Mouse (Mus musculus) cortical plate, adult 2 months (tissue): ENCODE data around the gene Clca4a. TPM values are rescaled to one million over a fixed set of nuclear protein-coding genes. Genes with fewer than 3 reads are reported as not detected.
"Not testable (repeated sequence)": the region's sequence is repeated elsewhere in the genome, so short reads cannot be mapped to it uniquely, and the experiment has no call there.

Experiments
- H3K27ac ChIP-seq: fragments of 200-500 bp; 2 replicates; pipeline ENCODE4 v1.5.1; 2012; ENCODE audit warnings: low read length, control low read depth, inconsistent platforms; ENCODE audit not compliant: insufficient read depth
- H3K4me1 ChIP-seq: fragments of 200-500 bp; 2 replicates; pipeline ENCODE4 v1.6.1; 2011; ENCODE audit warnings: low read length; ENCODE audit not compliant: control insufficient read depth, insufficient read depth
- H3K4me3 ChIP-seq: fragments of 200-500 bp; 2 replicates; pipeline ENCODE4 v1.5.1; 2011; ENCODE audit warnings: mild to moderate bottlenecking, low read length, control low read depth; ENCODE audit not compliant: insufficient read depth
- CTCF ChIP-seq: fragments of 200-500 bp; IDR thresholded peaks from 2 replicates; pipeline ENCODE4 v1.5.1; 2011; ENCODE audit warnings: mild to moderate bottlenecking, control low read depth, low read length; ENCODE audit not compliant: insufficient read depth; ENCODE audit errors: extremely low read depth
- POLR2A ChIP-seq: fragments of 200-500 bp; IDR thresholded peaks from 2 replicates; pipeline ENCODE4 v1.6.1; 2011; ENCODE audit warnings: mild to moderate bottlenecking, low read length, control low read depth; ENCODE audit not compliant: insufficient read depth; ENCODE audit errors: extremely low read depth
- polyA plus RNA-seq: library from polyadenylated mRNA; depleted of rRNA; stranded (reverse); fragments of >200 nt; gene quantifications from 2 replicates; pipeline ENCODE4 v1.2.3, GENCODE M21; 2012; rRNA removed

The Clca4a gene
- polyA plus RNA-seq, 1 experiment, result not detected

DNA sequence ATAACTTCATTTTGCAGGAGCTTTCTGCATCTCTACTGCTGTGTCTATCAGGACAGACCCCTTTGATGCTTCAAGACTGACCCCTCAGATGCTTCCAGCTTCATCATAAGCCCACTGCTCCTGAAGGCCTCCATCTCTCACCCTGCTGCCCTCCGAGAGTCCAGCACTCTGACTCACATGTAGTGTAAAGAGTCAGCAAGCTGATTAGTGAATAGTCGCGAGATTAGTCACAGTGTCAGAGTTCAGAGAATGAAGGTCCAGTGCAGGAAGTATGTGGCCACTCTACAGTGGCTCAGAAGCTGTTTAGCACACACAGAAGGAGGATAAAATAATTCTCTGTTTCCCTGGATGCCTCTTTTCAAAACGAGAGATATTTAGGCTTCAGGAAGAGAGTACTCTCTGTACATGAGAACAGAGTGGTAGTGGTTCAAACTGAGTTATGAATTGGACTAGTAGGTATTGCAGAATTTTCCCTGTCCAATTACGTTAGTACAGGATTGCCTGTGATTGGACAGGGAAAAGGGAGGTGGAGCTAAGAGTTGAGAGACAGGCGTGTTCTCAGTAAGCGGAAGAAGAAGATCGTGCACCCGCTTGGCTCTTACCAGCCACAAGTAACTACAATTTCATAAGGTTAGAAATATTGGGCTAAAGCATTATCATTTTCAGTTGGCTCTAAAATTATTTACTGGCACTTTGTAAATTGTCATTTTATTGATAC is 3.1 kb downstream of the Clca4a start:
- no peak overlapping the region for H3K4me3 ChIP-seq
- H3K27ac ChIP-seq, result no peak overlapping the region
- TF ChIP-seq POLR2A (no peak), CTCF (no peak)
- H3K4me1 ChIP-seq, result no peaks in the 10 kb centered on the region

DNA sequence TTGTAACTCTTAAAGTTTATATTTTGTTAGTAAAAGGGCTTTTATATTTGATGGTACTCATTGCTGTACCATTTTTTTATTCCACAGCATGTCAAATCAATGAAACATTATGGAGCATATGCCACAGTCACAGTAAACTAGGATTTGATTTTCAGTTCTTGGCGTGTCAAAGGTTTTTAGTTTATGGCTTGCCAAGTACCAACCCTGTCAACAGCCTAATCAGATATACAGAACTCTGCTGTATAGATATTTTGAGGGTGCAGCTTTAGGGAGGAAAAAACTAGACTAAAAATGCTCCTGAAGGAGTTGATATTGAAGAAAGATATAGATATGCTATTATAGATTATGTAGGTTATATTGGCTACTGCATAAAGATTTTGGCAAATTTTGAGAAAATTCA is 5.1 kb downstream of the Clca4a start:
- Histone ChIP-seq H3K27ac (no peak overlapping the region), H3K4me3 (no peak overlapping the region), H3K4me1 (no peaks in the 10 kb centered on the region)
- TF ChIP-seq POLR2A (no peak), CTCF (no peak)

DNA sequence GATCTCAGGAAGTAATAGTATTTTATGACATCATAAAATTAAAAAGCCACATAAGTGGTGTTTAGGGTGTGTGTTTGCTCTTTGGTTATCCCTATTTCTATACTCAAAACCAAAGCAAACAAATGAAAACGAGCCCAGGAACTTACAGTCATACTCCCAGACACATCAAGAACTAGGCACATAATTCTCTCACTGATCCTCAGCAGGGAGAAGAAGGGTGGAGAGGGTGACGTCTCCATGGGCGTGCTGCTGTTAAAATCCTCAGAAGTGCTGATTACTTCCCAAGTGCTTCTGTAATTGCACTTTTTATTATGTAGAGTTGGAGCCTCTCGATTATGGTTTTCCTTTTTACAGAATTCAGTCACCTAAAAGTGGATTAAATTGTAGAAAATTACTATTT is 8.8 kb downstream of the Clca4a start:
- H3K27ac ChIP-seq, result no peak overlapping the region
- no peaks in the 10 kb centered on the region for H3K4me1 ChIP-seq
- TF ChIP-seq CTCF (no peak), POLR2A (no peak)
- H3K4me3 ChIP-seq, result no peak overlapping the region

DNA sequence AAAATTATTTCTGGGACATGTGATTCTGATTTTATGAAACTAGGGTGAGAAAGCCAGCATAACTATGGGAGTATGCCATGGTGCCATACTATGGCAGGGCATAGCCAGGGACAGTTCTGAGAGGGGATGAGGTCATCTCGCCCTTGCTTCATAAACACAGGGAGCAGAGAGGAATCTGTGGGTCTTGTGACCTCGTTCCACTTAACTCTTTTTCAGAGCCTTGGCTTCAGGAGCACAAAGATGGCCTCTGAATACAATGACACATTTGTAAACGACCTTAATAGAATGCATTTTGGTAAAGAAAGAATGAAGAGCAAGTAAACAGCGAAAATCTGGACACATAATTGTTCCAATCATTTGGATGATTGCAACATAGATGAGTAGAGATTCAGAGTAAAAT is 24.0 kb downstream of the Clca4a start:
- TF ChIP-seq POLR2A, result no peak
- TF ChIP-seq CTCF, result no peak
- H3K4me1 ChIP-seq, result no peaks in the 10 kb centered on the region
- H3K4me3 ChIP-seq, result no peak overlapping the region
- H3K27ac ChIP-seq, result no peak overlapping the region

DNA sequence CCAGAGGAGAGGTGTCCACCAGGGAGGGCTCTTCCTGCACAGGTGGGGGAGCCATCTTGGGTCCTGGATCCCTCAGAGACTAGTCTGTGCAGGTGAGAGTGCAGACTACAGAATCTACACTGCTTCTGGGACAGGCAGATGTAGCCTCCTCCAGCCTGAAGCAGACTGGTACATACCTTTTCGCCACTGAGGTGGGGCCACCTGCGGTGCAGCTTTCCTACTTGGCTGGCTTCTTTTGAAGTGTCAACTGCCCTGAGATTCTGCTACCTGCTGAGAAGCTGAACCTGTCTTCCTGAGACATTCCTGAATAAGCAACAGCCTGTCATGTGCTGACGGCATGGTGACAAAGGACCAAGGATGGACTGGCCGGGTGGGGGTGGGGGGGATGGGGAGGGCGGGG is 27.5 kb downstream of the Clca4a start:
- H3K4me1 ChIP-seq, H3K27ac ChIP-seq, H3K4me3 ChIP-seq: not testable (repeated sequence)

DNA sequence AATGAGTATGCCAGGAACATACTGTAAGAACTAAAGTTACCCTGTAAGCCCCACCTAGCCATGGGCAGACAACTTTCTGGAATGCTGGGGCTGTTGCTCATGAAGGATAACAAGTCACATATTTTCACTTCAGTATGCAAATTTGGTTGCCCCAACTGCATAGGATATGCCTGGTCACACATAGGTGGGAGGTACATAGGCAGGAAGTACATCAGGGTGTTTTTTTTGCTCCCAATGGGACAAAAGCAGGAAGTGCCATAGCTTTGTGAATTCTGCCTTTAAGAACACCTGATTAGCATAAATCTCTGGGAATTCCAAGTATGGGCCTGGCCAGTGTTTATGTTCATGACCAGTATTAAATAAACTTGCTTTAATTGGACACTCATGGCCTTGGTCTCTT is 41.2 kb downstream of the Clca4a start:
- not testable (repeated sequence) for H3K4me1 ChIP-seq, H3K4me3 ChIP-seq, H3K27ac ChIP-seq

DNA sequence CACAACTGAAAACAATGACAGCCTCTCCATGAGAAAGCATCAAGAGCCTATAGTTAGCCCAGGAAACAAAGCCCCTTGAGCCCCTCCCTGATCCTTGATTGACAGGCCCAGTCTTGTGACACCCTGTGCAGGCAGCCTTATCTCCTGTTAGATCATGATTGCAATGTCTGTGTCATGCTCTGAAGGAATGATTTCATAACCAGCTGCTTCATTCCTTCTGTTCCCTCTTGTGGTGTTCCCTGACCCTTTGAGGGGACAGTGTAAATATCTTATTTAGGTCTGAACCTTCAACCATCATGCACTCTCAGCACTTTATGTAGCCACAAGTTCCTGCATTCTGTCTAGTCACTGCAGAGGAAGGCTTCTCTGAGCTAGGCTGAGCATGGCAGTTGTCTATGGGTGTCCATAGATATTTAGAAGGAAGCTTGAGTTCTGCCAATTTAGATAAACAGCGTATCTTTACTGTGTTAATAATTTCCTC is 41.8 kb downstream of the Clca4a start:
- H3K27ac ChIP-seq, result no peak overlapping the region
- H3K4me1 ChIP-seq, result no peaks in the 10 kb centered on the region
- no peak overlapping the region for H3K4me3 ChIP-seq
- TF ChIP-seq CTCF (no peak), POLR2A (no peak)

DNA sequence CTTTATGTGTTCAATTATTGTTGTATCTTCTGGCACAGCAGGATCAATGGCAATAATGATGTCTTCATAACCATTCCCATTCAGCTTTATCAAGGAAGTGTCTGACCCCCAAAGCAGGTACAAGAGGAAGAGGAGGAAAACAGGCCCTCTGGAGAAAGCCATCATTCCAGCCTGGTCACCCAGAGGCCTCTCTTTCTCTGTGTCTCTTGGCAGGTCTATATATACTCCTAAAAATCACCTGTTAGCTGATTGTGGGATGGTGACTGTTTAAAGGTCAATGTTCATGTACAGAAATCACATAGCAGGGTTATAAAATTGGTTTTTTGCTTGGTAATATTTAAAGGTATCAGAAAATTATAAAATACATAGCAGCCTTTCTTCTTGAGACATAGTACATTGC is 42.5 kb downstream of the Clca4a start, which contains the start of gene Clca4b:
TSS of gene Clca4b (minus strand) at position 195 of the 400 bp plus-strand sequence.
- Histone ChIP-seq H3K4me1 (no peaks in the 10 kb centered on the region), H3K27ac (no peak within 1 kb of the TSS), H3K4me3 (no peak within 1 kb of the TSS)
- TF ChIP-seq POLR2A (no peak), CTCF (no peak)

DNA sequence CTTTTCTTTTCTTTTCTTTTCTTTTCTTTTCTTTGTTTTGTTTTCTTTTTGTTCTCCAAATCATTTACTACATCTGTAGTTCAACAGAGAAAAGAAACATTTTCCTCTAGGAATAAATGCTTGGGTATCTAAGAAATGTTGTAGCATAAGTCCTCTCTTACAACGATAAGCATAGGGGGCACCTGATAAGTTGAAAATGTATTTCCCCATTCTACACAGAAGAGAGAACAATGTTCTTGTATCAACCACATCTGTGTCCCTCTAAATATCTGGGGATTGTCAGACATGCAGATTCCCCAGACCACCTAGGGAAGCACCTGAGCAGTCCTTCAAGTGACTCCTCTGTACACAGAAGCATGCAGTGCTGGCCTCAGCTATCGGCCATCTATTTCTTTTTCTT is 60.8 kb downstream of the Clca4a start:
- H3K27ac ChIP-seq, result no peak overlapping the region
- TF ChIP-seq POLR2A (no peak), CTCF (no peak)
- no peaks in the 10 kb centered on the region for H3K4me1 ChIP-seq
- no peak overlapping the region for H3K4me3 ChIP-seq

Other genes with a start within 250 kb of the Clca4a start
- 0.33 and 0.40 TPM in 2 replicates for gene Clca3a1, start 214.1 kb downstream of the Clca4a start, polyA plus RNA-seq
- 0.08 and 0.15 TPM in 2 replicates for gene Clca3a2, start 155.6 kb downstream of the Clca4a start, polyA plus RNA-seq
- gene Clca3b, start 125.7 kb downstream of the Clca4a start, polyA plus RNA-seq, result not detected in 2 replicates
- not detected in 2 replicates for gene Clca4b, start 42.5 kb downstream of the Clca4a start, polyA plus RNA-seq
- not detected in 2 replicates for gene Clca1, start 57.7 kb upstream of the Clca4a start, polyA plus RNA-seq
- gene Clca2, start 124.4 kb upstream of the Clca4a start, polyA plus RNA-seq, result not detected in 2 replicates
- 15.2 and 15.9 TPM in 2 replicates for gene Odf2l, start 143.5 kb upstream of the Clca4a start, polyA plus RNA-seq